In genomic region chr16:21630614-21631013, GRCm38 (mm10) we compare ENCODE assay signal across 1 mouse cellular context.
TF ChIP-seq lines count a peak whose summit lies in the region.

No protein-coding gene starts in this region.

TF ChIP-seq in CH12.LX, 34 proteins besides CTCF, POLR2A, EP300 and RAD21 (continued from another document):
- TF ChIP-seq ELF1 (IDR thresholded peaks at IDR 0.05; ENCODE audit: low read depth, low read length) (peak; percentile 73), JUN (IDR thresholded peaks at IDR 0.05; ENCODE audit: insufficient read depth, low read depth, low read length) (peak; percentile 99), KAT2A (IDR thresholded peaks at IDR 0.05; ENCODE audit: insufficient replicate concordance, low read length) (no peak), CHD1 (IDR thresholded peaks at IDR 0.05; ENCODE audit: low read depth, low read length) (no peak; the same call in 1 of the 2 replicates), HCFC1 (IDR thresholded peaks at IDR 0.05; ENCODE audit: low read depth, low read length) (peak; percentile 56; the same call in 1 of the 2 replicates), MAFK (IDR thresholded peaks at IDR 0.05; ENCODE audit: insufficient replicate concordance, low read length) (peak; percentile 83; the same call in 1 of the 2 replicates)
